Mouse (Mus musculus) MEL (cell line): Measurements from ENCODE around the gene Cenpn.

Experiments
- CTCF ChIP-seq, 3 experiments: IDR thresholded peaks in 2 of 3; conservative IDR thresholded peaks in 1 of 3; 2 replicates each; pipeline ENCODE4 v1.5.1; 2011 to 2012; ENCODE audit warnings: low read length in 3 of 3, low read depth in 2 of 3, mild to moderate bottlenecking in 2 of 3, improper control_type of control experiment in 1 of 3, inconsistent platforms in 1 of 3, mixed read lengths in 1 of 3, moderate library complexity in 1 of 3; ENCODE audit not compliant: control insufficient read depth in 1 of 3, insufficient read depth in 1 of 3, poor library complexity in 1 of 3, severe bottlenecking in 1 of 3
- E2F4 ChIP-seq: IDR thresholded peaks from 2 replicates; pipeline ENCODE4 v1.6.1; 2011; ENCODE audit warnings: low read depth, low read length, improper control_type of control experiment, borderline replicate concordance
- HCFC1 ChIP-seq: IDR thresholded peaks from 2 replicates; pipeline ENCODE4 v1.6.1; 2012; ENCODE audit warnings: low read depth, mild to moderate bottlenecking, inconsistent platforms, low read length, improper control_type of control experiment, moderate library complexity
- MAX ChIP-seq: IDR thresholded peaks from 2 replicates; pipeline ENCODE4 v1.6.1; 2011; ENCODE audit warnings: low read length, improper control_type of control experiment

DNA sequence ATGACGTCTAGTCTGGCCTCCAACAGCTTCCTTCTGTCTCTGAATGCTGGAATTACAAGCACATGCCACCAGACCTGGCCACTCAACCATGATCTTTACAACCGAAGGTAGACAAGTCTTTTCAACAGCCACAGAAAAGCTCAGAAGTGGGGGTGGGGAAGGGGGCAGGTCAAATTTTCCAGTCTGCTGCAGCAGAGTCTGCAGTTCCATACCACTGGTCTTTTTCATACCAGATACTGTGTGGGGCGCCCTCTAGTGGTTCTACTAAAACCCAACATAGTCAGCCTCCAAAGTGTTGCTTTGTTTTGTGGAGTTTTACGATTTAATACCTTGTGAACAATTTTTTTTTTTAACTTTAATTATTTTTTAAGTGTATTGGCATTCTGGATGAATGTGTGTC lies 58.6 kb downstream of the Cenpn start:
- peak; percentile 44; the same call in 1 of the 2 replicates for TF ChIP-seq HCFC1
- peak; percentile 59 to 85 (median 69) for TF ChIP-seq CTCF (IDR thresholded peaks at IDR 0.05 in 2 of 3, conservative IDR thresholded peaks at IDR 0.05 in 1 of 3; ENCODE audit: control insufficient read depth in 1 of 3, insufficient read depth in 1 of 3, low read depth in 2 of 3, low read length in 3 of 3, poor library complexity in 1 of 3, severe bottlenecking in 1 of 3)
- TF ChIP-seq E2F4: no peak
- no peak for TF ChIP-seq MAX
